Mouse (Mus musculus): ENCODE data around the gene Arid3a. TPM values are rescaled to one million over a fixed set of nuclear protein-coding genes. Genes with fewer than 3 reads are reported as not detected.

Arid3a gene
- polyA plus RNA-seq, 1 experiment from 2014 or later, result 9.0 TPM

GRCm38 (mm10) chr10:80004233-80004705 lies 77.4 kb downstream of the Arid3a start:
- H3K9ac ChIP-seq (ENCODE audit: low read depth, low read length), result no peak overlapping the region
- H3K36me3 ChIP-seq (ENCODE audit: control insufficient read depth, insufficient read depth, low read length), result 0 out of 2 replicates have a peak, but pooled peaks cover 3% of the 10 kb centered on the region
- DNase-seq (ENCODE audit: low spot score), result no peak
- H3K27ac ChIP-seq (ENCODE audit: low read depth, low read length), result no peak overlapping the region
- H3K4me3 ChIP-seq (ENCODE audit: low read depth, low read length), result no peak overlapping the region
- no peak for ATAC-seq (ENCODE audit: low FRiP score)
- no peaks in the 10 kb centered on the region for H3K9me3 ChIP-seq (ENCODE audit: control insufficient read depth, low read length)
- H3K27me3 ChIP-seq (ENCODE audit: control insufficient read depth, insufficient read depth, low read length), result peaks cover 26% of the 10 kb centered on the region
- no peak overlapping the region for H3K4me2 ChIP-seq (replicated peaks; ENCODE audit: low read depth, low read length)
- 96% methylated on average over 8 of the region's 8 CpGs for WGBS
- 0 out of 2 replicates have a peak, but pooled peaks cover 2% of the 10 kb centered on the region for H3K4me1 ChIP-seq (replicated peaks; ENCODE audit: control insufficient read depth, insufficient read depth, low read length)

Other genes with a start within 250 kb of the Arid3a start
- gene Cdc34, start 244.8 kb upstream of the Arid3a start, polyA plus RNA-seq (2014; fragmentation: Nextera tagmentation; extraction: Ambion mirVana), result 153 and 159 TPM in 2 replicates
- 0.42 and 0.73 TPM in 2 replicates for gene Gzmm, start 238.0 kb upstream of the Arid3a start, polyA plus RNA-seq (2014; fragmentation: Nextera tagmentation; extraction: Ambion mirVana)
- gene Bsg, start 222.6 kb upstream of the Arid3a start, polyA plus RNA-seq (2014; fragmentation: Nextera tagmentation; extraction: Ambion mirVana), result 595 and 605 TPM in 2 replicates
- 0.15 and 0.20 TPM in 2 replicates for gene Hcn2, start 210.4 kb upstream of the Arid3a start, polyA plus RNA-seq (2014; fragmentation: Nextera tagmentation; extraction: Ambion mirVana)
- 23.5 and 26.8 TPM in 2 replicates for gene Polrmt, start 180.5 kb upstream of the Arid3a start, polyA plus RNA-seq (2014; fragmentation: Nextera tagmentation; extraction: Ambion mirVana)
- 0.18 and 0.48 TPM in 2 replicates for gene Fgf22, start 172.0 kb upstream of the Arid3a start, polyA plus RNA-seq (2014; fragmentation: Nextera tagmentation; extraction: Ambion mirVana)
- gene Rnf126, start 160.1 kb upstream of the Arid3a start, polyA plus RNA-seq (2014; fragmentation: Nextera tagmentation; extraction: Ambion mirVana), result 79.4 and 80.5 TPM in 2 replicates
- 1.5 TPM in 2 replicates for gene Fstl3, start 149.8 kb upstream of the Arid3a start, polyA plus RNA-seq (2014; fragmentation: Nextera tagmentation; extraction: Ambion mirVana)
- 0.13 TPM in 1 of 2 replicates, not detected in the other for gene Prss57, start 136.1 kb upstream of the Arid3a start, polyA plus RNA-seq (2014; fragmentation: Nextera tagmentation; extraction: Ambion mirVana)
- gene Palm, start 133.5 kb upstream of the Arid3a start, polyA plus RNA-seq (2014; fragmentation: Nextera tagmentation; extraction: Ambion mirVana), result 129 and 132 TPM in 2 replicates
- 0.59 and 0.69 TPM in 2 replicates for gene Misp, start 106.1 kb upstream of the Arid3a start, polyA plus RNA-seq (2014; fragmentation: Nextera tagmentation; extraction: Ambion mirVana)
- 141 and 152 TPM in 2 replicates for gene Ptbp1, start 72.6 kb upstream of the Arid3a start, polyA plus RNA-seq (2014; fragmentation: Nextera tagmentation; extraction: Ambion mirVana)
- 9.4 and 10.5 TPM in 2 replicates for gene Prtn3, start 52.6 kb upstream of the Arid3a start, polyA plus RNA-seq (2014; fragmentation: Nextera tagmentation; extraction: Ambion mirVana)
- 129 and 150 TPM in 2 replicates for gene Plppr3, start 52.4 kb upstream of the Arid3a start, polyA plus RNA-seq (2014; fragmentation: Nextera tagmentation; extraction: Ambion mirVana)
- gene Elane, start 40.8 kb upstream of the Arid3a start, polyA plus RNA-seq (2014; fragmentation: Nextera tagmentation; extraction: Ambion mirVana), result 0.67 TPM in 1 of 2 replicates, not detected in the other
- not detected in 2 replicates for gene Cfd, start 36.2 kb upstream of the Arid3a start, polyA plus RNA-seq (2014; fragmentation: Nextera tagmentation; extraction: Ambion mirVana)
- 33.7 and 41.8 TPM in 2 replicates for gene Med16, start 18.1 kb upstream of the Arid3a start, polyA plus RNA-seq (2014; fragmentation: Nextera tagmentation; extraction: Ambion mirVana)
- 23.6 and 25.3 TPM in 2 replicates for gene Gm26602, start 16.2 kb upstream of the Arid3a start, polyA plus RNA-seq (2014; fragmentation: Nextera tagmentation; extraction: Ambion mirVana)
- 0.26 and 0.36 TPM in 2 replicates for gene Kiss1r, start 10.1 kb upstream of the Arid3a start, polyA plus RNA-seq (2014; fragmentation: Nextera tagmentation; extraction: Ambion mirVana)
- gene R3hdm4, start 5.8 kb upstream of the Arid3a start, polyA plus RNA-seq (2014; fragmentation: Nextera tagmentation; extraction: Ambion mirVana), result 131 and 139 TPM in 2 replicates
- gene Wdr18, start 33.1 kb downstream of the Arid3a start, polyA plus RNA-seq (2014; fragmentation: Nextera tagmentation; extraction: Ambion mirVana), result 94.7 and 102 TPM in 2 replicates
- gene Grin3b, start 43.7 kb downstream of the Arid3a start, polyA plus RNA-seq (2014; fragmentation: Nextera tagmentation; extraction: Ambion mirVana), result 0.29 and 0.49 TPM in 2 replicates
- gene Tmem259, start 57.3 kb downstream of the Arid3a start, polyA plus RNA-seq (2014; fragmentation: Nextera tagmentation; extraction: Ambion mirVana), result 14.6 and 16.1 TPM in 2 replicates
- gene Cnn2, start 61.5 kb downstream of the Arid3a start, polyA plus RNA-seq (2014; fragmentation: Nextera tagmentation; extraction: Ambion mirVana), result 180 and 221 TPM in 2 replicates
- gene Abca7, start 69.5 kb downstream of the Arid3a start, polyA plus RNA-seq (2014; fragmentation: Nextera tagmentation; extraction: Ambion mirVana), result 2.6 TPM in 2 replicates
- 4.1 and 4.3 TPM in 2 replicates for gene Arhgap45, start 89.6 kb downstream of the Arid3a start, polyA plus RNA-seq (2014; fragmentation: Nextera tagmentation; extraction: Ambion mirVana)
- gene Polr2e, start 112.8 kb downstream of the Arid3a start, polyA plus RNA-seq (2014; fragmentation: Nextera tagmentation; extraction: Ambion mirVana), result 215 and 222 TPM in 2 replicates
- 543 and 552 TPM in 2 replicates for gene Gpx4, start 120.1 kb downstream of the Arid3a start, polyA plus RNA-seq (2014; fragmentation: Nextera tagmentation; extraction: Ambion mirVana)
- gene Sbno2, start 178.5 kb downstream of the Arid3a start, polyA plus RNA-seq (2014; fragmentation: Nextera tagmentation; extraction: Ambion mirVana), result 8.0 and 9.5 TPM in 2 replicates
- 21.3 and 26.8 TPM in 2 replicates for gene Stk11, start 188.8 kb downstream of the Arid3a start, polyA plus RNA-seq (2014; fragmentation: Nextera tagmentation; extraction: Ambion mirVana)
- 364 and 371 TPM in 2 replicates for gene Atp5d, start 211.6 kb downstream of the Arid3a start, polyA plus RNA-seq (2014; fragmentation: Nextera tagmentation; extraction: Ambion mirVana)
- 15.1 and 16.7 TPM in 2 replicates for gene Cbarp, start 213.8 kb downstream of the Arid3a start, polyA plus RNA-seq (2014; fragmentation: Nextera tagmentation; extraction: Ambion mirVana)
- gene Midn, start 221.2 kb downstream of the Arid3a start, polyA plus RNA-seq (2014; fragmentation: Nextera tagmentation; extraction: Ambion mirVana), result 66.7 and 67.1 TPM in 2 replicates
- 83.4 and 90.4 TPM in 2 replicates for gene Cirbp, start 238.9 kb downstream of the Arid3a start, polyA plus RNA-seq (2014; fragmentation: Nextera tagmentation; extraction: Ambion mirVana)
- 7.6 and 9.4 TPM in 2 replicates for gene 1600002K03Rik, start 245.9 kb downstream of the Arid3a start, polyA plus RNA-seq (2014; fragmentation: Nextera tagmentation; extraction: Ambion mirVana)

All from hindbrain, embryonic 11.5 days (tissue).